Mouse (Mus musculus) kidney, postnatal 0 days (tissue): ENCODE measurements around the gene Fam171a2. TPM values are rescaled to one million over a fixed set of nuclear protein-coding genes. Genes with fewer than 3 reads are reported as not detected.

Source experiments
- ATAC-seq: fragments of 200-750 bp; cut with Nextera tagmentation; replicated peaks from 2 replicates; pipeline ENCODE4 v1.8.0; 2017; ENCODE audit warnings: low read depth, moderate number of reproducible peaks, moderate TSS enrichment, moderate library complexity; ENCODE audit not compliant: low FRiP score
- DNase-seq: peaks from one replicate; pipeline ENCODE4 v3.0.0-alpha.2; 2016; ENCODE audit warnings: low spot score
- H3K27ac ChIP-seq: fragments of 300-500 bp; sonication (generic); 2 replicates; pipeline ENCODE4 v1.5.1; 2014; ENCODE audit warnings: mild to moderate bottlenecking
- H3K27me3 ChIP-seq: fragments of 300-500 bp; sonication (generic); 2 replicates; pipeline ENCODE4 v1.6.1; 2014; ENCODE audit warnings: low read length, mixed read lengths; ENCODE audit not compliant: insufficient read depth
- H3K36me3 ChIP-seq: fragments of 300-500 bp; sonication (generic); 2 replicates; pipeline ENCODE4 v1.6.1; 2014; ENCODE audit warnings: low read length, mixed read lengths; ENCODE audit not compliant: insufficient read depth
- H3K4me1 ChIP-seq: fragments of 300-500 bp; sonication (generic); replicated peaks from 2 replicates; pipeline ENCODE4 v1.6.1; 2014; ENCODE audit warnings: antibody characterized with exemption, low read length, mixed read lengths; ENCODE audit not compliant: insufficient read depth
- H3K4me2 ChIP-seq: fragments of 300-500 bp; sonication (generic); 2 replicates; pipeline ENCODE4 v1.6.1; 2014; ENCODE audit warnings: mild to moderate bottlenecking, low read length, moderate library complexity, mixed read lengths
- H3K4me3 ChIP-seq: fragments of 300-500 bp; sonication (generic); replicated peaks from 2 replicates; pipeline ENCODE4 v1.5.1; 2014; ENCODE audit warnings: low read depth, low read length
- H3K9ac ChIP-seq: fragments of 300-500 bp; sonication (generic); 2 replicates; pipeline ENCODE4 v1.6.1; 2014; ENCODE audit warnings: low read depth, low read length
- H3K9me3 ChIP-seq: fragments of 300-500 bp; sonication (generic); replicated peaks from 2 replicates; pipeline ENCODE4 v1.6.1; 2016; ENCODE audit warnings: low read length, inconsistent platforms, mixed read lengths
- CTCF ChIP-seq: IDR thresholded peaks from 2 replicates; pipeline ENCODE4 v1.5.1; 2016; ENCODE audit warnings: antibody characterized with exemption, low read depth, mild to moderate bottlenecking, moderate library complexity
- WGBS: fragments of 180-500 bp; shearing (Covaris S2); extraction: QIAGEN DNeasy Blood & Tissue Kit; methylation state at CpG from one replicate; pipeline ENCODE4 v1.1.7; 2014; 5-methylcytosine and 5-hydroxymethylcytosine counted together
- polyA plus RNA-seq: library from polyadenylated mRNA; unstranded; fragments of >200 nt; fragmentation: Nextera tagmentation; extraction: Ambion mirVana; gene quantifications from 2 replicates; pipeline ENCODE4 v1.2.1, GENCODE M21; 2015

The Fam171a2 gene
- polyA plus RNA-seq, 1 experiment from 2014 or later: 6.4 TPM

DNA sequence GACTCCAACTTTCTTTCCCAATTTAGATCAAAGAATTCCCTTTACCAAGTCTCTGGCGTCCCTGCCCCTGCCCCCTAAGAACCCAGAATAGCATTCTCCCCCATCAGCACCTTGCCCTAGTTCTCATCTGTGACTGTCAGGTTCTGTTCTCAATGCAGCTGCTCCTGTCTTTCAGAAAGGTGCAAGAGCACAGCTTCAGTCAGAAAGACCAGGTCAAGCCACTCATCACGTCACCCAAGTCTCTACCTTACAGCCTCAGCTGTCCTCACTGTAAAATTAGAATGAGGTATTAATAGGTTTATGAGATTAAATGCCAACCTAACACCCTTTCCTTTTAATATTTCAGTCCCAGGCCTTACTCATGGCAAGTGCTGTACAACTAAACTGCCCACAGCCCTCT lies 45.8 kb upstream of the Fam171a2 start:
- Histone ChIP-seq H3K27me3 (no peaks in the 10 kb centered on the region), H3K9ac (no peak overlapping the region), H3K4me1 (no peaks in the 10 kb centered on the region), H3K36me3 (0 out of 2 replicates have a peak, but pooled peaks cover 1% of the 10 kb centered on the region), H3K27ac (no peak overlapping the region), H3K4me2 (no peak overlapping the region), H3K4me3 (no peak overlapping the region), H3K9me3 (no peaks in the 10 kb centered on the region)
- DNase-seq (no peak), ATAC-seq (no peak)
- WGBS: 92% methylated on average over 2 of the region's 2 CpGs
- no peak for TF ChIP-seq CTCF

DNA sequence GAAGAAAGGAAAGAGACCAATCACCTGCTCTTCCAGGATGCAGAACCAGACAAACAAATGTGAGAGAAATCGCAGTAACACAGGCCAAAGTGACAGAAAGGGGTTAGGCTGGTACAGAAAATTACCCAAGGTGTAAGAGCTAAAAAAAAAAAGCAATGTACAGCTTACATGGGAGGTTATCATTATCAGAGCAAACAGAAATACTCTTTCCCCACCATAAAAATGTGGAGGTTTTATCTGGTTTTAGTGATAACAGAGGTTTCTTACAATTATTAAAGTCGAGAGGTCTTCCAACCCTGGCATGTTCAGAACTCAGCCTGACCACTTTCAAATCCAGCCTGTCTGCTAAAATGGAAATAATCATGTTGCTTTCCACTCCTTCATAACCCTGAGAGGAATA lies 40.4 kb upstream of the Fam171a2 start:
- peaks cover 6% of the 10 kb centered on the region for H3K36me3 ChIP-seq
- H3K4me1 ChIP-seq: no peaks in the 10 kb centered on the region
- no peak for DNase-seq
- no peak for TF ChIP-seq CTCF
- H3K4me3 ChIP-seq: no peak overlapping the region
- ATAC-seq: no peak
- no peak overlapping the region for H3K27ac ChIP-seq
- no peaks in the 10 kb centered on the region for H3K9me3 ChIP-seq
- no peaks in the 10 kb centered on the region for H3K27me3 ChIP-seq
- H3K9ac ChIP-seq: no peak overlapping the region
- no peak overlapping the region for H3K4me2 ChIP-seq
- 92% methylated on average over 2 of the region's 2 CpGs for WGBS

- H3K4me2 ChIP-seq: no peak overlapping the region
- H3K9ac ChIP-seq: no peak overlapping the region
- H3K4me3 ChIP-seq: no peak overlapping the region
- DNase-seq: peak; percentile 90
- TF ChIP-seq CTCF: peak; percentile 86
- peaks cover 11% of the 10 kb centered on the region for H3K36me3 ChIP-seq
- no peak overlapping the region for H3K27ac ChIP-seq
- WGBS: 72% methylated on average over 11 of the region's 11 CpGs
- 0 out of 2 replicates have a peak, but pooled peaks have one; percentile 63 for ATAC-seq
- no peaks in the 10 kb centered on the region for H3K4me1 ChIP-seq
- H3K27me3 ChIP-seq: no peaks in the 10 kb centered on the region
- H3K9me3 ChIP-seq: no peaks in the 10 kb centered on the region
Observed at GRCm38 (mm10) chr11:102486733-102487386, 39.4 kb upstream of the Fam171a2 start.

- Histone ChIP-seq H3K4me3 (no peak overlapping the region), H3K9me3 (no peaks in the 10 kb centered on the region), H3K4me2 (no peak overlapping the region), H3K4me1 (no peaks in the 10 kb centered on the region), H3K36me3 (peaks cover 46% of the 10 kb centered on the region), H3K27ac (no peak overlapping the region), H3K9ac (no peak overlapping the region), H3K27me3 (no peaks in the 10 kb centered on the region)
- DNase-seq: no peak
- 95% methylated on average over 10 of the region's 10 CpGs for WGBS
- no peak for ATAC-seq
- no peak for TF ChIP-seq CTCF
Observed at GRCm38 (mm10) chr11:102481779-102482178, 34.3 kb upstream of the Fam171a2 start.

DNA sequence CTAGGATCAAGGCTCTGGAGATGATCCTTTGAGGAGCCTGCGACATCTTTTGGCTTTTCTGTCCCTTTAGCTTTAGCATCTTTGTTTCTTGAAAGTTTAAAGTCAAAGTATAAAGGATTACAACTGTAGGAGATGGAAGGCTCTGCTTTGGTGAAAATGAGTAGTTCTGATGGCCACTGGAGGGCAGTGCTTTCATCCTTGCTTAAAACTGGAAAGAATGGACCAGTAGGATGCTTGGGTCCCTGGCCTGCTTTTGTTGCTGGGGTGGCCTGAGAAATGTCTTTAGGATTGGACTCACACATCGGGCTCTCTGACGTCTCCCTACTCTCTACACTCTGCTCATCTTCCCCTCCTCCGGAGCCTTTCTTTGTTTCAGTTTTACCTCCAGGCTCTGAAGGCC lies 33.4 kb upstream of the Fam171a2 start:
- H3K36me3 ChIP-seq: peaks cover 46% of the 10 kb centered on the region
- no peaks in the 10 kb centered on the region for H3K27me3 ChIP-seq

DNA sequence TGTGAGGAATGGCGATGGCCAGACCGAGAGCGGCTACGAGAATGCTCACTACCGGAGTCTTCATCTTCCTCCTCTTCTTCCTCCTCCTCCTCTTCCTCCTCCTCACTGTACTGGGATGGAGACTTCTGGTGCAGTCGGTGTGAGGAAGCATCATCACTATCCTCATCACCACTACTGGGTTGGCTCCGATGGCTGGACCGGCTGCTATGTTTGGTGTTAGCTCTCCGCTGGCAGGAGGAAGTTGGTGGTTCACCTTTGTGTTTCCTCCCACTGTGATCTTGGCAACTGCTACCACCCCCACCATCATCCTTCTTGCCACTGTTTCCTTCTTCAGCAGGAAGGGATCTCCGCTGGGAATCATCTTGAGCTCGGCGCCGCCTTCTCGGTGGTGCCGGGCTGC lies 32.6 kb upstream of the Fam171a2 start:
- no peaks in the 10 kb centered on the region for H3K4me1 ChIP-seq
- no peaks in the 10 kb centered on the region for H3K9me3 ChIP-seq
- DNase-seq (no peak), ATAC-seq (no peak)
- WGBS: 97% methylated on average over 15 of the region's 15 CpGs
- TF ChIP-seq CTCF: no peak
- H3K27ac ChIP-seq: no peak overlapping the region
- H3K36me3 ChIP-seq: peaks cover 46% of the 10 kb centered on the region
- no peaks in the 10 kb centered on the region for H3K27me3 ChIP-seq
- no peak overlapping the region for H3K4me3 ChIP-seq
- H3K4me2 ChIP-seq: no peak overlapping the region
- no peak overlapping the region for H3K9ac ChIP-seq

More for the DNA sequence above, 33.4 kb upstream of the Fam171a2 start:
- Histone ChIP-seq H3K27ac (no peak overlapping the region), H3K4me2 (no peak overlapping the region), H3K9ac (no peak overlapping the region), H3K4me1 (no peaks in the 10 kb centered on the region), H3K9me3 (no peaks in the 10 kb centered on the region), H3K4me3 (no peak overlapping the region)
- WGBS: 95% methylated on average over 4 of the region's 4 CpGs
- ATAC-seq (no peak), DNase-seq (peak; percentile 19)
- peak; percentile 63 for TF ChIP-seq CTCF

DNA sequence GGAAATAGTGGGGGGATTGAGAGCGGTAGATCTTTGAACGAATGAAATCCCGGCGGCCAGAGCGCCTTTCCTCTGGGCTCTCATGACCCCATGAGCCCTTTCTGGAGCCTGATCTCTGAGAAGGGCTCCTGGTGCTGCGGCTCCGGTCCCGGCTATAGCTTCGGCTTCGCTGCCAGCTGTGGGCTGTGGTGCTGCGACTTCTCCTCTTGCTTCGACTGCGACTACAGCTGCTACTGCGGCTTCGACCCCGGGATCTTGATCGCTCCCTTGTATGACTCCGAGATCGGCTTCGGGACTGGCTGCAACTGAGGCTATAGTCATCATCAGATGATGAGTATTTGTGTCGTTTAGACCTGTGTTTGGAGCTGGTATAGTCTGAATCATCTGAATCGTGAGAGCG lies 32.1 kb upstream of the Fam171a2 start:
- 94% methylated on average over 23 of the region's 23 CpGs for WGBS
- Histone ChIP-seq H3K4me1 (no peaks in the 10 kb centered on the region), H3K4me2 (no peak overlapping the region), H3K9me3 (no peaks in the 10 kb centered on the region), H3K27me3 (no peaks in the 10 kb centered on the region), H3K27ac (no peak overlapping the region), H3K36me3 (peaks cover 44% of the 10 kb centered on the region), H3K9ac (no peak overlapping the region), H3K4me3 (no peak overlapping the region)
- no peak for TF ChIP-seq CTCF
- DNase-seq: no peak
- ATAC-seq: no peak
